Mouse (Mus musculus): ENCODE results near the gene Fam163a. TPM values are rescaled to one million over a fixed set of nuclear protein-coding genes. Genes with fewer than 3 reads are reported as not detected.

Gene Fam163a
- polyA plus RNA-seq, 1 experiment from 2014 or later = 0.10 TPM

- H3K4me2 ChIP-seq (replicated peaks; ENCODE audit: low read depth, low read length) = no peak overlapping the region
- ATAC-seq (no peak), DNase-seq (ENCODE audit: low spot score) (peak; percentile 19)
- no peak overlapping the region for H3K9ac ChIP-seq (replicated peaks; ENCODE audit: low read depth)
- WGBS = 56% methylated on average over 2 of the region's 2 CpGs
- TF ChIP-seq EP300 (IDR thresholded peaks at IDR 0.05) (no peak), CTCF (IDR thresholded peaks at IDR 0.05) (no peak)
- no peaks in the 10 kb centered on the region for H3K27me3 ChIP-seq (replicated peaks; ENCODE audit: insufficient read depth, low read length)
- H3K9me3 ChIP-seq (ENCODE audit: low read length) = no peaks in the 10 kb centered on the region
- H3K27ac ChIP-seq (ENCODE audit: low read length) = no peak overlapping the region
- H3K36me3 ChIP-seq (ENCODE audit: insufficient read depth, low read length) = no peaks in the 10 kb centered on the region
- H3K4me1 ChIP-seq (ENCODE audit: insufficient read depth, low read depth, low read length) = no peaks in the 10 kb centered on the region
- no peak overlapping the region for H3K4me3 ChIP-seq (ENCODE audit: low read depth, low read length)
Observed at GRCm38 (mm10) chr1:156218573-156218972, 13.7 kb upstream of the Fam163a start.

DNA sequence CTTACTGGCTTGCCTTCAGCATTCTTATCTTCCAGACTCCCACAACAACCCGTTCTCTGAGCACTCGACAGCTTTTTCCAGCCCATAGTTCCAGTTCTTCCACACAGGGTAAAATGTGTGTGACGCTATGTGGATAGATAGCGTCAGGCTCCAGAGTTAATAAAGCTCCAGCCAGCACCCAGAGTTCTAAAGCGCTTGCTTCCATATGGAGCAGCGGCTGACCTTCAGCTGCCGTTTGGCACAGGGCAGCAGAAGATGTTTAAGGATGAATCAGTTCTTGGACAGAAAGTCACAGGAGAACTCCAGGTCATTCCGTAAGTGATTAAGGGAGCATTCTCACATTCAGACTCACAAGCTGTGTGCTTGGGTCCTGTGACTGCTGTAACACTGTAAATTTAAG is 13.1 kb upstream of the Fam163a start:
- DNase-seq (ENCODE audit: low spot score) = no peak
- H3K27me3 ChIP-seq (replicated peaks; ENCODE audit: insufficient read depth, low read length) = no peaks in the 10 kb centered on the region
- ATAC-seq = peak; percentile 16; the same call in 1 of the 2 replicates
- no peak overlapping the region for H3K9ac ChIP-seq (replicated peaks; ENCODE audit: low read depth)
- H3K4me2 ChIP-seq (replicated peaks; ENCODE audit: low read depth, low read length) = no peak overlapping the region
- TF ChIP-seq EP300 (IDR thresholded peaks at IDR 0.05) (no peak), CTCF (IDR thresholded peaks at IDR 0.05) (no peak)
- H3K27ac ChIP-seq (ENCODE audit: low read length) = no peak overlapping the region
- H3K36me3 ChIP-seq (ENCODE audit: insufficient read depth, low read length) = no peaks in the 10 kb centered on the region
- 58% methylated on average over 8 of the region's 8 CpGs for WGBS
- no peaks in the 10 kb centered on the region for H3K9me3 ChIP-seq (ENCODE audit: low read length)
- no peaks in the 10 kb centered on the region for H3K4me1 ChIP-seq (ENCODE audit: insufficient read depth, low read depth, low read length)
- no peak overlapping the region for H3K4me3 ChIP-seq (ENCODE audit: low read depth, low read length)

- no peak for TF ChIP-seq EP300 (IDR thresholded peaks at IDR 0.05)
- TF ChIP-seq CTCF (IDR thresholded peaks at IDR 0.05) = no peak
- 45% methylated on average over 3 of the region's 3 CpGs for WGBS
- Histone ChIP-seq H3K4me3 (ENCODE audit: low read depth, low read length) (no peak overlapping the region), H3K36me3 (ENCODE audit: insufficient read depth, low read length) (no peaks in the 10 kb centered on the region), H3K27me3 (replicated peaks; ENCODE audit: insufficient read depth, low read length) (no peaks in the 10 kb centered on the region), H3K4me2 (replicated peaks; ENCODE audit: low read depth, low read length) (no peak overlapping the region), H3K4me1 (ENCODE audit: insufficient read depth, low read depth, low read length) (no peaks in the 10 kb centered on the region), H3K27ac (ENCODE audit: low read length) (no peak overlapping the region), H3K9ac (replicated peaks; ENCODE audit: low read depth) (no peak overlapping the region), H3K9me3 (ENCODE audit: low read length) (no peaks in the 10 kb centered on the region)
- DNase-seq (ENCODE audit: low spot score) (peak; percentile 61), ATAC-seq (peak; percentile 78)
Observed at GRCm38 (mm10) chr1:156217393-156217792, 12.6 kb upstream of the Fam163a start.

GRCm38 (mm10) chr1:156216249-156216648 is 11.4 kb upstream of the Fam163a start:
- no peak for TF ChIP-seq CTCF (IDR thresholded peaks at IDR 0.05)
- whole genome bisulfite sequencing = 69% methylated on average over 4 of the region's 4 CpGs
- no peak overlapping the region for H3K4me2 ChIP-seq (replicated peaks; ENCODE audit: low read depth, low read length)
- no peaks in the 10 kb centered on the region for H3K4me1 ChIP-seq (ENCODE audit: insufficient read depth, low read depth, low read length)
- DNase-seq (ENCODE audit: low spot score) (no peak), ATAC-seq (no peak)
- H3K27ac ChIP-seq (ENCODE audit: low read length) = no peak overlapping the region
- H3K4me3 ChIP-seq (ENCODE audit: low read depth, low read length) = no peak overlapping the region
- H3K9me3 ChIP-seq (ENCODE audit: low read length) = no peaks in the 10 kb centered on the region
- no peaks in the 10 kb centered on the region for H3K27me3 ChIP-seq (replicated peaks; ENCODE audit: insufficient read depth, low read length)
- no peak overlapping the region for H3K9ac ChIP-seq (replicated peaks; ENCODE audit: low read depth)
- H3K36me3 ChIP-seq (ENCODE audit: insufficient read depth, low read length) = no peaks in the 10 kb centered on the region

DNA sequence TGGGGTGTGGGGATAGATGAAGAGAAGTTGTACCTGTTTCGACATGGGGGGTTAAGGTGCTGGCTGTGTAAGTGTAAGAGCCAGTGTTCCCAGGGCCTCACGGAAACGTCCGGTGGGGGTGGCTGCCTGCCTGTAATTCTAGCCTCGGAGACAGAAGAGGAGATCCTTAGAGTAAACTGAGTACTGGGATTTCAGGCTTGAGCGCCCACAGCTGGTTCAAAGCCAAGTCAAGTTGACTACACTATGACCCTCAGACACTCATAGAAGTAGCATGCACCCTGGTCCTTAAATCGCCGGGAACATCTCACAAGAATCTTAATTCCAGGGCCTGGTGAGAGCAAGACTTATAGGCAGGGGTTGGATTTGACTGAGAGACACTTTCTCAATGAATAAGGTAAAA is 9.8 kb upstream of the Fam163a start:
- no peak overlapping the region for H3K4me3 ChIP-seq (ENCODE audit: low read depth, low read length)
- H3K27me3 ChIP-seq (replicated peaks; ENCODE audit: insufficient read depth, low read length) = no peaks in the 10 kb centered on the region

GRCm38 (mm10) chr1:156212923-156213322 is 8.1 kb upstream of the Fam163a start:
- Histone ChIP-seq H3K36me3 (ENCODE audit: insufficient read depth, low read length) (no peaks in the 10 kb centered on the region), H3K4me2 (replicated peaks; ENCODE audit: low read depth, low read length) (no peak overlapping the region), H3K27me3 (replicated peaks; ENCODE audit: insufficient read depth, low read length) (no peaks in the 10 kb centered on the region), H3K9ac (replicated peaks; ENCODE audit: low read depth) (no peak overlapping the region), H3K27ac (ENCODE audit: low read length) (no peak overlapping the region), H3K9me3 (ENCODE audit: low read length) (no peaks in the 10 kb centered on the region), H3K4me3 (ENCODE audit: low read depth, low read length) (no peak overlapping the region), H3K4me1 (ENCODE audit: insufficient read depth, low read depth, low read length) (no peaks in the 10 kb centered on the region)
- WGBS = 87% methylated on average over 5 of the region's 5 CpGs
- ATAC-seq (no peak), DNase-seq (ENCODE audit: low spot score) (no peak)
- TF ChIP-seq EP300 (IDR thresholded peaks at IDR 0.05) = no peak
- no peak for TF ChIP-seq CTCF (IDR thresholded peaks at IDR 0.05)

More for the DNA sequence above, 9.8 kb upstream of the Fam163a start:
- Histone ChIP-seq H3K4me2 (replicated peaks; ENCODE audit: low read depth, low read length) (no peak overlapping the region), H3K4me1 (ENCODE audit: insufficient read depth, low read depth, low read length) (no peaks in the 10 kb centered on the region), H3K9ac (replicated peaks; ENCODE audit: low read depth) (no peak overlapping the region), H3K36me3 (ENCODE audit: insufficient read depth, low read length) (no peaks in the 10 kb centered on the region), H3K9me3 (ENCODE audit: low read length) (no peaks in the 10 kb centered on the region), H3K27ac (ENCODE audit: low read length) (no peak overlapping the region)
- no peak for TF ChIP-seq EP300 (IDR thresholded peaks at IDR 0.05)
- TF ChIP-seq CTCF (IDR thresholded peaks at IDR 0.05) = no peak
- 72% methylated on average over 8 of the region's 8 CpGs for WGBS
- no peak for ATAC-seq
- no peak for DNase-seq (ENCODE audit: low spot score)

DNA sequence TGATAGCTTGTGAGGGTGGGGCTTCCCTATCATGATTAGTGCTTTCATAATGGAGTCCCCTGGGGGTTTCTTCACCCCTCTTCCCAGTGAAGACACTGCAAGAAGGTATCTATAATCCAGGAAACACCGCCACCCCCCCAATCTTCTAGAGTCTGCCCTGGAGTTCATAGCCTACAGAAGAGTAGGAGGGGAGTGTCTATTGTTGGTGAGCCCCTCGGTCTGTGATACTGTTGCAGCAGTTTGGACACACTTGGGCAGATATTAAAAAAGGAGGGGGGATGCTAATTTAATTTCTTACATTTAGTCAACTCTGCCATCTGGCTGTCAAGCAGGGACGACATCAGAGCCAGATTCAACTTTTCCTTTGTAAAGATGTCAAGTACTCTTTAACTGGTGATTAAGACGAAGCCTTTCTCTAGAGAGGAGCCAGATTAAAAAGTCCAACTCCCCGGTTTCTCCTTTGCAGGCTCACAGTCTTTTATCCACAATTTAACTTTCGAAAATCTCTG is 7.0 kb upstream of the Fam163a start:
- no peak overlapping the region for H3K27ac ChIP-seq (ENCODE audit: low read length)
- H3K4me3 ChIP-seq (ENCODE audit: low read depth, low read length) = no peak overlapping the region
- no peaks in the 10 kb centered on the region for H3K36me3 ChIP-seq (ENCODE audit: insufficient read depth, low read length)
- no peaks in the 10 kb centered on the region for H3K27me3 ChIP-seq (replicated peaks; ENCODE audit: insufficient read depth, low read length)
- H3K9me3 ChIP-seq (ENCODE audit: low read length) = no peaks in the 10 kb centered on the region
- no peak for TF ChIP-seq EP300 (IDR thresholded peaks at IDR 0.05)
- TF ChIP-seq CTCF (IDR thresholded peaks at IDR 0.05) = no peak
- no peak overlapping the region for H3K9ac ChIP-seq (replicated peaks; ENCODE audit: low read depth)
- DNase-seq (ENCODE audit: low spot score) (no peak), ATAC-seq (no peak)
- no peak overlapping the region for H3K4me2 ChIP-seq (replicated peaks; ENCODE audit: low read depth, low read length)
- no peaks in the 10 kb centered on the region for H3K4me1 ChIP-seq (ENCODE audit: insufficient read depth, low read depth, low read length)
- WGBS = 54% methylated on average over 6 of the region's 6 CpGs
